ENCODE assay signal across 17 mouse cellular contexts in the genomic region with DNA sequence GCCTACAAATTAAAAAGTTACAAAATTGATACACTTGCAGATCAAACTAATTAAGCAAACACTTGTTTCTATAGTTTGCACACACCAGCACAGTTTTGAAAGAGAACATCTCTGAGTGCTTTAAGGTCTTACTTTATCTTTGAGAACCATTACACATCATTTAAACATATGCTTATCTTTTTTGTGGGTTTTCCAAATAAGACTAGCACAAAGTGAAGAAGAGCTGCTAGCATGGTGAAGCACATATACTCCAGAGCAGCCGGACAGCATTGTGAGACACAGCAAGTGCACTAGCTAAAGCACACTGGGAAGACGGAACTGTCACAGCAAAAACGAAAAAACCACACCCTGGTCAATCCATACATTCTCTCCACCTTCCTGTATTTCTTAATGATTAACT. TPM values are rescaled to one million over a fixed set of nuclear protein-coding genes. Genes with fewer than 3 reads are reported as not detected.
DNase-seq lines count a peak whose midpoint lies in the region; ATAC-seq and TF ChIP-seq lines count a peak whose summit lies in the region.
"Had no signal": no experiment of that assay in that cellular context is flagged by ENCODE, and none has a peak within 500 bp of the region (broad histone marks: within the 10 kb centered on the region; RNA-seq: fewer than 3 reads in every experiment).

No protein-coding gene starts in this region.

- WGBS in liver, embryonic 13.5 days (ENCODE audit: insufficient replicate concordance) = 7% methylated on average over 3 of the region's 3 CpGs
- 18% methylated on average over 3 of the region's 3 CpGs for WGBS in small intestine, adult 2 months
- 88% methylated on average over 3 of the region's 3 CpGs for WGBS in midbrain, embryonic 14.5 days

- peaks cover 65% of the 10 kb centered on the region for H3K4me1 ChIP-seq in liver, embryonic 13.5 days (replicated peaks)
- H3K4me1 ChIP-seq in small intestine, adult 2 months (ENCODE audit: control insufficient read depth, insufficient read depth, insufficient read length, low read length) = peaks cover 4% of the 10 kb centered on the region; the same call in 1 of the 2 replicates
- peaks cover 15% of the 10 kb centered on the region for H3K4me1 ChIP-seq in midbrain, embryonic 14.5 days (ENCODE audit: control insufficient read depth, insufficient read depth, low read length)

- H3K9me3 ChIP-seq in liver, embryonic 13.5 days (replicated peaks) = no peaks in the 10 kb centered on the region
- no peaks in the 10 kb centered on the region for H3K9me3 ChIP-seq in midbrain, embryonic 14.5 days (ENCODE audit: control insufficient read depth, low read length)
- H3K9me3 ChIP-seq: hindbrain, embryonic 13.5 days had no signal

- peak; percentile 54 for ATAC-seq in erythroid progenitor cell, adult 5-6 weeks (replicated peaks; ENCODE audit: low FRiP score, poor library complexity, severe bottlenecking)
- peak; percentile 59 for ATAC-seq in liver, embryonic 13.5 days (ENCODE audit: low read depth)
- no peak for ATAC-seq in midbrain, embryonic 14.5 days (ENCODE audit: low FRiP score, low TSS enrichment)
- ATAC-seq: inflammation-experienced regulatory T-cells, adult 6 months; lung, postnatal 0 days had no signal

- peak overlapping the region; percentile 91 for H3K27ac ChIP-seq in liver, embryonic 13.5 days
- H3K27ac ChIP-seq in small intestine, adult 2 months (ENCODE audit: insufficient read depth, low read depth, low read length) = peak overlapping the region; percentile 68; the same call in 1 of the 2 replicates
- H3K27ac ChIP-seq in midbrain, embryonic 14.5 days (replicated peaks; ENCODE audit: low read depth, low read length) = no peak overlapping the region
- H3K27ac ChIP-seq: hindbrain, embryonic 13.5 days had no signal

- peak; percentile 29 for DNase-seq in spleen, adult 12 weeks (ENCODE audit: low spot score)
- DNase-seq in spleen, postnatal 14 days (ENCODE audit: low spot score in 2 of 2) = no peak
- peak; percentile 46 for DNase-seq in liver, embryonic 13.5 days
- DNase-seq in natural killer cell, adult 2 months (ENCODE audit: low spot score in 2 of 2) = no peak
- no peak for DNase-seq in midbrain, embryonic 14.5 days
- DNase-seq in kidney, postnatal 14 days = no peak
- DNase-seq: cerebellum, adult 9-11 months; gastrocnemius, postnatal 36 days; heart, postnatal 10 days; right cerebral cortex, postnatal 4 days; thymus, postnatal 14 days had no signal

- TF ChIP-seq CTCF in small intestine, adult 2 months (IDR thresholded peaks at IDR 0.05; ENCODE audit: extremely low read depth, insufficient read length, insufficient replicate concordance, low read depth, low read length) = no peak

- H3K36me3 ChIP-seq in liver, embryonic 13.5 days = peaks cover 19% of the 10 kb centered on the region
- peaks cover 9% of the 10 kb centered on the region for H3K36me3 ChIP-seq in small intestine, adult 2 months (ENCODE audit: control insufficient read depth, insufficient read depth, low read length)
- H3K36me3 ChIP-seq in midbrain, embryonic 14.5 days (ENCODE audit: control insufficient read depth, insufficient read depth, low read length) = peaks cover 8% of the 10 kb centered on the region

- peak overlapping the region; percentile 76 for H3K4me2 ChIP-seq in liver, embryonic 13.5 days
- H3K4me2 ChIP-seq in midbrain, embryonic 14.5 days (ENCODE audit: low read length) = no peak overlapping the region
- H3K4me2 ChIP-seq: heart, embryonic 11.5 days; hindbrain, embryonic 13.5 days had no signal

- peak overlapping the region; percentile 98 for H3K9ac ChIP-seq in liver, embryonic 13.5 days
- H3K9ac ChIP-seq in midbrain, embryonic 14.5 days (replicated peaks; ENCODE audit: low read length) = no peak overlapping the region
- H3K9ac ChIP-seq: hindbrain, embryonic 13.5 days had no signal

- H3K4me3 ChIP-seq in liver, embryonic 13.5 days (replicated peaks) = peak overlapping the region; percentile 99
- H3K4me3 ChIP-seq in small intestine, adult 2 months (ENCODE audit: low read depth, low read length) = no peak overlapping the region
- no peak overlapping the region for H3K4me3 ChIP-seq in midbrain, embryonic 14.5 days (replicated peaks; ENCODE audit: low read depth, low read length)
- H3K4me3 ChIP-seq: hindbrain, embryonic 13.5 days had no signal

- peak; percentile 30; the same call in 1 of the 2 replicates for TF ChIP-seq POLR2A in small intestine, adult 2 months (IDR thresholded peaks at IDR 0.05; ENCODE audit: low read depth, low read length)

- no peaks in the 10 kb centered on the region for H3K27me3 ChIP-seq in liver, embryonic 13.5 days
- H3K27me3 ChIP-seq in small intestine, adult 2 months (ENCODE audit: control insufficient read depth, insufficient read depth, low read length) = no peaks in the 10 kb centered on the region
- no peaks in the 10 kb centered on the region for H3K27me3 ChIP-seq in midbrain, embryonic 14.5 days (ENCODE audit: control insufficient read depth, insufficient read depth, low read length)
- H3K27me3 ChIP-seq: hindbrain, embryonic 13.5 days had no signal

RNA-seq across cellular contexts. Expression of a gene that starts 3.5 kb away (rescaled TPM):
- total RNA-seq in erythroid progenitor cell, adult 5-6 weeks (2015; ENCODE audit: low replicate concordance) = 466 and 515 TPM in 2 replicates
- total RNA-seq in erythroid progenitor cell, adult 5-6 weeks (2017; ENCODE audit: low replicate concordance) = 345 and 529 TPM in 2 replicates
- 16.6 and 18.5 TPM in 2 replicates for polyA plus RNA-seq in liver, embryonic 13.5 days (2015; fragmentation: Nextera tagmentation; extraction: Ambion mirVana)
- 1.0 and 2.9 TPM in 2 replicates for polyA plus RNA-seq in small intestine, adult 2 months (2012; rRNA removed)
- 36.3 and 36.4 TPM in 2 replicates for polyA plus RNA-seq in midbrain, embryonic 14.5 days (2014; fragmentation: Nextera tagmentation; extraction: Ambion mirVana)

Comparison
In these comparisons a context has a peak if more than half of its experiments do, and no peak if none do; other contexts are left out.
1. DNase-seq: peak in spleen, adult 12 weeks (single experiment) and liver, embryonic 13.5 days (single experiment); none in spleen, postnatal 14 days (0 of 2), natural killer cell, adult 2 months (0 of 2), midbrain, embryonic 14.5 days (single experiment) and kidney, postnatal 14 days (single experiment).